Mouse (Mus musculus) ovary, postnatal 10 days (tissue): ENCODE results near the gene Gm39566.
A peak's percentile ranks its signal among the peaks of the same experiment; 100 is the strongest.
"Not testable (repeated sequence)": the region's sequence is repeated elsewhere in the genome, so short reads cannot be mapped to it uniquely, and the experiment has no call there.

Source experiments
- DNase-seq: peaks from one replicate; pipeline ENCODE4 v3.0.0; 2022; ENCODE audit warnings: low spot score

Gene Gm39566

DNA sequence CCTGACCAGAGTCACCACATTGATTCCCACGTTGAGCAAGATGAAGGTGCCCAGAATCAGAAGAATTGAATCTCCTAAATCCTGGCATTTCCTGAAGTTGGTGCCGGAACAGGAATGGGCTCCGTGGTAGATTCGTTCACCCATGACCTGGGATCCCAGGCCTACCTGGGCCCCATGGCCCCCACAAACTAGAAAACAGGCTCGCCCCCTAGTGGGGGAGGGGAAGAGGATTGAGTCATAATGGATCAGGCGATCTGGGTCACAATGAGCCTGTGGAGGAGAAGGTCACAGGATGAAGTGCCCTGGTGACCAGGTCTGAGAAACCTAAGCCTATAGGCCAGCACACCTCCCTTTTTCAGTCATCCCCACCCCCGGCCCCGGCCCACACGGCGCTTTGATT is at the start of gene Gm39566:
Gene Gm39566, minus strand, starts transcription at position 144 of the 400 bp plus-strand sequence.
- no peak for DNase-seq

DNA sequence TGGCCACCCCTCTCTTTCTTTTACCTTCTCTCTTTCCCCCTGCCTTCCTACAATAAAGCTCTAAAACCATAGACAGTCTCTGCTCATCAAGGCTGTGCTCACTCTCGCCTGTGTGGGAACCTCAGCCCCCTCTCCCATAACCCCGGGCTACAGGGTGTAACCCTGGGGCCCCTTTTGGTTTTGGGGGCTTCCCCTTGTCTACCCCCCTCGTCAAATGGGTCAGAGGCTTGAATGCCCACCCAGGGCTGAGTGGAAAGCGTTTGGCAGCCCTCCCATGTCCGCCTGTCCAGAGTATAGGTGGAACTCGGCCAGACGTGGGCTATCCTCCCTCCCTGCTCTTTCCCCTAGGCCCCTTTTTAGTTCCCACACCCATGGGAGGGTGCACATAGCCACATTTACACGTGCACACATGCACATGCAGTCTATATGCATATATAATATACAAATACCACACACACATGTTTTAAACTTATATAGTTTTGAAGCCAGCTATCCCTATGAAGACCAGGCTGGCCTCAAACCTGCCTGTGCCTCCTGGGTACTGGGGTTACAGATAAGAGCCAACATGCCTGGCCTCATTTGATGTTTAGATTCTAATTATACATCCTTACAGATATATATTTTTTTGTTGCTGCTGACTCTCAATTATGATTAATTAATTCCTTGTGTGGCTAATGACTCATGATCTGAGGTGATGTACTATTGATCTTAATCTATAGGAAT is 49.2 kb upstream of the Gm39566 start:
- no peak for DNase-seq

DNA sequence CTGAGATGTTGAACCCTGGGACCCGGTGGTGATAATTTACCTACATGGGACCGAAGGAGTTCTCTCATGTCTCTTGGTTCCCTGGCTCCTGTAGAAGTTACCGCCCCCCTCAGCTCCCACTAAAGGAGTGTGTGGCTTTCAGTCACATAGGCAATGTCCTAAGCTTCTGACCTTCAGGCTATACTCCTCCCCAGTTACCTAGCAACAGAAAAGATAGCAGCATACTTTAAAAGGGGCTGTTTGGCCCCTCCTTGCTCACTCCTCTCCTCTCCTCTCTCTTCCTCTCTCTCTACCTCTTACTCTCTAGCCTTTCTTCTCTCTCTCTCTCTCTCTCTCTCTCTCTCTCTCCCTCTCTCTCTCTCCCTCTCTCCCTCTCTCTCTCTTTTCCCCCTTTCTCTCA is 48.6 kb upstream of the Gm39566 start:
- DNase-seq, result not testable (repeated sequence)

DNA sequence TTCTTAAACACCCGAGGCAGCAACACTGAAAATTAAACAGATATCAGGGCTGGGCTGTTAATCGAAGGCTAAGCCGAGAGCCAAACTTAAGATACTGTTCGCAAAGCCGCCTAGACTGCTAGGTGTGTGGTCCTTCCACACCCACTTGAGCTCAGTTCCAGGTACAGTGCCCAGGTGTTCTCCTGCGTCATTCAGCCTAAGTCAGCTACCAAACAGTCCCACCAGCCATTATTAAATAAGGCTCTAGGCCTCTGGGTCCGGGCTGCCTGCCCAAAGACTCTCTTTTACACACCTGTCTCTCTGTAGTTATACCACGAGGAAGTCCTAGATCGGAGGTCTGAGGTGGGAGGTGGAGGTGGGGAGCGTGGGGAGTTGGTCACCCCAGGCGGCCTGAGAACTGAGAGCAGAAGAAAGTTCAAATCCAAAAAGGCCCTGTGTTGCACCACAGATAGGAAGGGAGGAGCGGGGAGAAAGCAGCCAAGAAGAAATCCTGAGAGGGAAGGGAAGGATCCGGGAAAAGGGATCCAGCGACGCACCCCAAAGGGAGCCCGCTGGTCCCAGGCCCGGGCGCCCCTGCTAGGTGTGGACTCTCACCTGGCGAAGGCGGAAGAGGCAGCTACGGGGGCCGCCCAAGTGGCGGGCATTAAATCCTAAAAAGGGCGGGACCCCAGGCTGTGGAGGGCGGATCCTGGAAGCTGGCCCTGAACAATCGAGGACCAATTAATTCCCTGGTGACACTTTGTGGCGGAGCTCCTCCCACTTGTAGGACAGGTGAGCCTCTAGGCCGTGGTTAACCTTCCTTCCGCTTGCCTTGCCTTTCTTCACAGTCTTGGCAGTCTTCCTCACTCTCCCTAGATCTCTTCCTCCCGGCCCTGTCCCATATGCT is 43.3 kb upstream of the Gm39566 start, which contains the start of gene Tnk1:
Gene Tnk1, minus strand, starts transcription at position 618 of the 886 bp plus-strand sequence.
- no peak for DNase-seq

DNA sequence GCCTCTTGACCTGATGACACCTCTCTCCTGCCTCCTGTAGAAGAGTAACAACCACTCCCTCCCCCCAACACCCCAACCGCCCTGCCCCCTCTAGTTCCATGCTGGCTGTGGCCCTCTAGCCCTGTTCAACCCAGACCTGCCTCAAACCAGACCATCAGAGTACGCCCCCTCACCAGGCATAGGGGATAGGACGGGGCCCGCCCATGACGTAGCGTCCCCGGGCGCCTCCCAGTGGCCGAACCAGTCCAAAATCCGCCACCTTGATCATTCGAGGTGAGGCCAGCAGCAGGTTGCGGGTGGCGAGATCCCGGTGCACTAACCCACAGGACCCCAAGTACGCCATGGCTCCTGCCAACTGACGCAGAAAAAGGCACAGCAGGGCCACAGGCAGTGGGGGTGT is 40.2 kb upstream of the Gm39566 start:
- no peak for DNase-seq

DNA sequence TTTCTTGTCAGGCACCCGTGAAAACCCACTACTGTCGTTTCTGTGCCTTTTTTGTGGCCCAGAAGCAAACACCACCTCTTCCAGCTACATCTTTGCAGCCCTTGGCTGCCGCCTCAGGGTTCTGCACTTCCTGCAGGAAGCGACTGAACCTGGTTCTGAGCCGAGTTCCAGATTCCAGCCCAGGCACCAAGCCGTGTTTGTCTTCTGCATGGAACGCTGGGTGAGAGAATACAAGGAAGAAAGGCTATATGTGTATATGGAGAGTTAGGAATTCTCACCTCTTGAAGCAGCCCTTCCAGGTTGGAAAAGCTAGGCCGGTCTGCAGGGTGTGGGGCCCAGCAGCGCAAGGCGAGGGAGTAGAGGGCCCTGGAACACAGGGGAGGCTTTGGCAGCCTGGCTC is 39.6 kb upstream of the Gm39566 start:
- no peak for DNase-seq

DNA sequence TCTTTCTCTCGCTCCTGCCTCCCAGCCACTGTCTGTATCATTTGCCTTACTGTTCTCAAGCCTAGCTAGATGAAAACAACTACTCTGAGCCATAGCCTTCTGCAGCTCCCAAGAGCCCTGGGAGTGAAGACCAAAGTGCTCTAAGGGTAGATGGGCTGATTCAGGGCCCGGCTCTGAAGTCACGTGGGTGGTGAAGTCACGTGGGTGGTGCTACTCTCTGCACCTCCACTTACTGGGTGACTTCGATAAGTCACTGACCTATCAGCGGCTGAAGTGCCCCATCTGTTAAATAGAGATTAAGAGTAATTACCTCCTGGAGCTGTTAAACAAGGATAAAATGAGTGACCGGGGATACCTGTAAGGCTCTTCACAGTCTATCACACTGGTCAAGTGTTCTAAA is 38.9 kb upstream of the Gm39566 start:
- no peak for DNase-seq

DNA sequence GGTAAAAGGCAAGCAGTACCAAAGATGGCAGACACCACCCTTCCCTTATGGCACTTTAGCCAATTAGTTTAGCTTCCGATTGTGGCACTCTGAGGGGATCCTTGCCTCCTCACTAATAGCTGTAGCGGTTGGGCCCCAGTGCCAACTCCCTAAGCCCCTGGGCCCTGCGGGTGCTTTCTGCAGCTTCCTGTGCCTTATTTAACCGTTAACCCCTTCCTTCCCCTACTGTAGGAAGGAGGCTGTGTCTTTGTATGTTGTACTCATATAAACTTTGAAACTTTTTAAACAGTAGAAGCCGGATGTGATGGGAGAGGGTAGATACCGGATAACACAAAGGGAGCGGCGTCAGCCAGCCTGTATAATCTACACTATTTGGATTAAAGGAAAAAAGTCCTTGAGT is 35.7 kb upstream of the Gm39566 start:
- DNase-seq, result no peak

DNA sequence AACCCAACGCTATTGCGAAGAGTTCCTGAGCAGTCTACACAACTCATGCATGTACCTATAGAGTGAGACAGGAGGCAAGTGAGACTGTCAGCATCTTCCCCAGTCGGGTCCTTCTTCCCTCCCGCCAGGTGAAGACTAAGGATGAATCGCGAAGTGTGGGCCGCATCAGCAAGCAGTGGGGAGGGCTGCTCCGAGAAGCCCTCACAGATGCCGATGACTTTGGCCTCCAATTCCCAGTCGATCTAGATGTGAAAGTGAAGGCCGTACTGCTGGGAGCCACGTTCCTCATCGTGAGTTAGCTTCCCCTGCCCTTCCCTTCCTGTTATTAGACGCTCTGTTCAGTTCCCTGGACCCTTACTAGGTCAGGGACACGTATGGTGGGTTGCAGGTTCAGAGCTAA is 34.8 kb upstream of the Gm39566 start:
- DNase-seq, result no peak

DNA sequence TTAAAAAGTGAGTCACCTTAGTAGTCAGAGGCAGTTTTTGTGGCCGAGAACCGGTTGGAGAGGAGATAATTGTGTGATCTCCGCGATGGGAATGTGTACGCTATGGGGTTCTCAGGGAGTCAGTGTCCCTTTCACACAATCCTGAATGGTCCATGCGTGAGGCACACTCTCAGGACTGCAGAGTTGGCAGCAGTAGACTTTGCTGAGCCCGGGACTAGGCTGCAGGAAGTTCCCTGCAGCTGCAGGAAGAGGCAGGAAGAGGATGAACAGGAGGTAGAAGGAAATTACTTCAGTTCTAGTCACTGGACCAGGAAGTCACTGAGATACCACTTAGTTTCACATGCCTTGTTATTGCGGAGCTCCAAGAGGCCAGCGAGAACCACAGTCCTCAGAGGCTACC is 34.0 kb upstream of the Gm39566 start:
- DNase-seq, result no peak

DNA sequence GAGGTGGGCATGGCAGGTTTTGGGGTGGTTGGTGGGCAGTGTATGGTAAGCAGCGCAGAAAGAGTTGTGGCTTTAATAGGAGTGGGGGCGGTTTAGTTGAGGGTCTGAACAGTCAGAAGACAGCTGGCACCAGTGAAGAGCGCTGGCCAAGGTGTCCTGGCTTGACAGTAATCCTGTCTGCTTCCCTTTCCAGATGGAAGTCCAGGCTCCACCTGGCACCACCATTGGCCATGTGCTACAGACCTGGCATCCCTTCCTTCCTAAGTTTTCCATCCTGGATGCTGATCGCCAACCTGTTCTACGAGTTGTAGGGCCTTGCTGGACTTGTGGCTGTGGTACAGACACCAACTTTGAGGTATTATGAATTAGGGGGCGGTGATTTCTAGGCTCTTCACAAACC is 32.9 kb upstream of the Gm39566 start:
- no peak for DNase-seq

DNA sequence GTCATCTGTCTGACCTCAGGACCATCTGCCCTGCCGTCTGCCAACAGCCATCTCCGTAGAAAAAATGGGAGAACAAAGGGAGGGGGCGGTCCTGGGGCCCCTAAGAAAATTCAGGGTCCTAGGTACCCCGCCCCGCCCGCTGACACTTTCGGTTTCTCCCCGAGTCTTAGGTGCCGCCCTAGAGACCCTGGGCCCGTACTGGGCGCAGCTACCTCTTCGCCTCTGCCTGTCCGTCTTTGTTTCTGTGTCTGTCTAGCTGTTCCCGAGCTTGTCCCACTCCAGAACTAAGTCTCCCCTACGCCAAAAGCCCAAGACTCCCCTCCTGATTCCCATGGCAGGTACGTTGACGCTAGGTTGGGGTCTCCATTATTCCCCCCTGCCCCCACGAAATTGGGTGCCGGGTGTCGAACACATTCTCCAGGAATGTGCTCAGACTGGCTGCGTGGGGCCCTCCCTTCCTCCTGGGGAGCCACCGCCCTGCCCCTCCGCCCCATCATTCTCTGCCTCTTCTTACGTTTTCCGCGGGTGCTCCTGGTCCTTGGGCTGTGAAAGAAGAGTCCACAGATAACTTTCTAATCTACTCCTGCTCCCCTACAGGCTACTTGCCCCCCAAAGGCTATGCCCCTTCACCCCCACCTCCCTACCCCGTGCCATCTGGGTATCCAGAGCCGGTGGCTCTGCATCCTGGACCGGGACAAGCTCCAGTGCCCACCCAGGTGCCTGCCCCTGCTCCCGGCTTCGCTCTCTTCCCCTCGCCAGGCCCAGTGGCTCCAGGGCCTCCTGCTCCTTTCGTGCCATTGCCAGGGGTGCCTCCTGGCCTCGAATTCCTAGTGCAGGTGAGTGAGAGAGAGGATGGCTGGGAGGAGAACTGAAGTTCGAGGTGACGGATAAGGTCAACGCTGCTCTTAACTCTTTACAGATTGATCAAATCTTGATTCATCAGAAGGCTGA is 31.9 kb upstream of the Gm39566 start:
- peak; percentile 18 for DNase-seq

DNA sequence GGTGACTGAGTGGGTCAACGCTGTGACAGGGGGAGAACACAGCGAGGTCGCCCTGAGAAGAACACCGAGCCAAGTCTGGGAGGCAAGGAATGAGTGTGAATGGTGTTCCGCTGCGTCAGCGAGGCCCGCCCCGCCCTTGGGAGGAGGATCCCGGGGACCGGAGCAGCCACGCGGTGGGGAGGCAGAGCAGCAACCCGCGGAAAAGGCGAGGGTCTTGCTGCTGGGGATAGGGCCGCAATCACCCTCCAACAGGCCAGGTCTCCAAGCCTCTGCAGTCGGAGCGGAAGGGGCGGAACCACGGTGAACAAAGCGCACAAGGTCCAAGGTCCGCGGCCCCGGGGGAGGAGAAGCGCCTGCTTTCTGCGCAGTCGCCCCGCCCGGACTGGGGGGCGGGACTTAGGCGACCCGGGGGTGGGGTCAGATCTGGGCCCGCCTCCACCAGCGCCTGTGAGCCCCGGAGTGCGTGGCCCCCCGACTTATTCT is 31.1 kb upstream of the Gm39566 start, which contains the start of gene Plscr3:
Gene Plscr3, plus strand, starts transcription at position 179 of the 483 bp plus-strand sequence.
- peak; percentile 90 for DNase-seq

DNA sequence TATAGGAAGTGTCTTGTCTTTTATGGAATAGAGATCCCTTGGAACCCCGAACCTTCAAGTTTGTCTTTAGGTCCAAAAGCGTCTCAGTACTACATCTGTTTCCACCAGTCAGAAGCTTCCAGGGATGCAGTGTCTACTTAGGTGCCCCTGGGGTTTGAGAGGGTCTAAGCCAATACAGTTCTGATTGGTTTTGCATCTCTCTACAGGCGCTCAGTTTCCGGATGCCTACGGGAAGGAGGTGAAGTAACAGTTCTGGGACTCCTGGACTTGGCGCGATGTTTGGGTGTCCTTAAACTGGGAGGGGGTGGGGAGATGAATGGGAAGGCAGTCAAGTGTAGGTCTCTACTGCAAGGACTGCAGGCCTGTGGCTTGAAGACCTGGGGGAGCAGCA is 23.6 kb upstream of the Gm39566 start:
- DNase-seq, result no peak

DNA sequence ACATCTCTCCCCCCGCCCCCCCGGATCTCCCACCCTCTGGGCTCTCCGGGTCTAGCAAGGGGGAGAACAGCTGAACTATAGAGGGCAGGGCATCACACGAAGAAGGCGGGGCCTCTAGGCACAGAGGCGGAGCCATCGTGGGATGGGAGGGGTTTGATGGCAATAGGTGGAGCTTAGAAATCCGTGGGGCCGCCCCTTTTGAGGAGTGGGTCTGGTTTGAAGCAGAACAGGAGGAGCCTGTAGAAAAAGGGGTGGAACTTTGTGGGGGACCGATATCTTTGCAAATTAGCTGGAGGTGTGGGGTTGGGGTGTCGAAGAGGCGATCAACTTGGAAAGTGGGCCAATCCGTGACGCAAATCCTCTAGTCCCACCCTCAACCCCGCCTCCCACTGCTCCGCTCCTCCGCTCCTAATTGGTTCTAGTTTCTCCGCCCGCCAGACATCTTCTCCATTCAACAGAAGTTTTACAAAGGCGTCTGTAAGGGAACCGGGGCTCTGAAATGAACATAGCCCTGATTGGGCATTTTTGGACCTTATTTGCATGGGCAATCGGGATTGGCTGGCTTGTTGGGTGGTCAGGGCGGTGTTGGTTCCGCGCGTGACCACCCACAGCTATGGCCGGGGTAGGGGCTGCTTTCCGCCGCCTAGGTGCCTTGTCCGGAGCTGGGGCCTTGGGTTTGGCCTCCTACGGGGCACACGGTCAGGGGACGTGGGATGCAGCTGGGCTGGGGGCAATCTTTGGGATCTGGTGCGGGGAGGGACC is 23.0 kb upstream of the Gm39566 start, which contains the start of gene Tmem256:
Gene Tmem256, plus strand, starts transcription at position 563 of the 762 bp plus-strand sequence.
- DNase-seq, result peak; percentile 86

DNA sequence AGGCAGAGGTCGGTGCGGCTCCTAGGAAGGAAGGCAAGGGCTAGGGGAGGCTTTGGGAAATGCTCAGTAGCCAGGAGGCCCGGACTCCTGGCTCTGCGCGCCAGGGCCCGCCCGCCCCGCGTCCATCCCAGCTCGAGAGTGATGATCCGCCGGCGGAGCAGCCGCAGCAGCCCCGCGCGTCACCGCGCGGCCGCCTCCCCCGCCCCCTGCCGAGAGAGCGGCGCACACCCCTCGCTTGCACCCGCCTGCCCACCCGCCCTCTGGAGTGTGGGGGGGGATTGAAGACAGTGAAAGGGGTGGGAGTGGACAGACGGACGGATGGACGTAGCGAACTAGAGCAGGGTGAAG is 22.5 kb upstream of the Gm39566 start, which contains the start of gene Nlgn2:
Gene Nlgn2, minus strand, starts transcription at position 181 of the 348 bp plus-strand sequence.
- no peak for DNase-seq

DNA sequence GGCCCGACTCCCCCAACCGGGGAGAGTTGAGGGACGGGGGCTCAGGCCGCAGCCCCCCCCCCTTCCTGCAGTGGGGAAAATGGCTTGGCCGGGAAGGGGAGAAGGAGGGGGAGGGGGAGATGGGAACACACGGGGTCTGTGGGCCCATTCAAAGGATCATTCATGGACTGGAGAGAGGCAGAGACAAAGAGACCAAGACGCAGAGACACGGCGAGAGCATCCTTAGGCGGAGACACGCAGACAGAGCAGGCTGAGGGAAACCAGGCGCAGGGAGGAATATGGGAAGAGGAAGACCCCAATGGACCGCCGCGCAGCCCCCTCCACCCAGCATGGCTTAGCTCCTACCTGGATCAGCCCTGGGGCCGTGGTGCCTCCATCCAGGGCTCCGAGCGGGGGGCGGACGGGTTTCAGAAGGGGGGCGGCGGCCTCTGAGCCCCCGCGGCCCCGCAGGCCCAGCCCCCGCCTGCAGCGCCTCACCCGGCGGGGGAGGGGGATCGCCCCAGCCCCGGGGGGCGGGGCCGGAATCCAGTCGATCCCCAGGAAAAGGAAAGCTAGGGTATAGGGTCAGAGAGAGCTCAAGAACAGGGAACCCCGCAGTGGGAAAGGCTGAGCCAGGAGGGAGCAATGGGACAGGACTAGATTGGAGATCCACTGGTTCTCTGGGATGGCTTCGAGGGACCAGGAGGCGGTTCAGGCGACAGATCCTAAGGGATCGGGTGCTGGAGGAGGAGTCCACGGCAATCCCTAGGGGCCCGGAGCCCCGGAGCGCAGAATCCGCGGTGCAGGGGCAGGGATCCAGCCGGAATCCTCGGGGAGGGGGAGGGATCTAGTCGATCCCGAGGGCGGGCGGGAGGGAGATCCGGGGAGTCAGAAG is 21.8 kb upstream of the Gm39566 start:
- DNase-seq, result peak; percentile 26

DNA sequence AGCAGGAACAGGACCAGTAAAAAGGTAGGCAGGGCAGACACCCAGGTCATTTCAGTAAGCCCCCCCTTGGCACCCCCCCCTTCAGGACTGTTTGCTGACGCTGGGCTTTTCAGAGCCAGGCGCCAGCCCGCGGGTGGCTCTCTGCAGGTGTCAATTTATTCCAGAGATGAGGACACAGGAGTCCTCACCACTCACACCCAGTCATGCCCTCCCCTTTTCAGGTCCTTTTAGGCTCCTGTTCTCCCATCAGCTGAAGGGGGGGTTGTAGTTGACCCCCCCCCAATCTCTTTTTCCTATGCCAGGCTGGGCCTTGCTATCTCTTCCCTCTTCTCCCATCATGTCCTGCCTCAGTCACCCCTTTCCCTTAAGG is 20.9 kb upstream of the Gm39566 start:
- DNase-seq, result no peak

DNA sequence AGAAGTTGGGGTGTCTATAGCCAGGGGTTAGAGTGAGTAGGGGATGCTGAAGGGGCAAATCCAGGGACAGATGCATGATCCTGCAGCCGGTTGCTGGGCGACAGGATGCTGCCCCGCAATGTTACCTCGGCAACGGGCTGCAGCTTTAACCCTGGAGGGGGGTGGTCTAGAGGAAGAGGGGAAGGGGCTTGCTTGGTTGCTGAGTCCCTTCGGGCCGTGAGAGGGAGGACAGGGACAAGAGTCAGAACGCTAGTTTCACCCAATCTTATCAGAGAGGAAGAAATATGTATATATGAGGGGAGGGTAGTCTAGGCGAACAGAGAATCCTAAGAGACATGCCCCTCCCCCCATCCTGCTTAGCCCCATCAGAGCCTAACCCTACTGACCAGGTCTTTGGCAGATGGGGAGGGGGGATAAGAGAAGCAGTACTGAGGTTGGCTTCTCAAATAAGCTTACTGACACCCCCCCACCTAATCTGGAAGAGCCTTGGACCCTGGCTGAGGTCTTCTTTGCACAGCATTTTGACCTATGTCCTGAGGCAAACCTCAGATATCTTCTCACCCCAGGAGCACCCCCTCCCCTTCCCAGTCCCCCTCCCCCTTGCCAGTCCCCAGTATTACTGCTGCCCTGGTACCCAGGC is 20.3 kb upstream of the Gm39566 start:
- DNase-seq, result no peak
